Mouse (Mus musculus): Measurements from ENCODE around the gene Btbd35f13. TPM values are rescaled to one million over a fixed set of nuclear protein-coding genes. Genes with fewer than 3 reads are reported as not detected.
"Not testable (repeated sequence)": the region's sequence is repeated elsewhere in the genome, so short reads cannot be mapped to it uniquely, and the experiment has no call there.

The Btbd35f13 gene
- total RNA-seq (2021) = not detected
- long read RNA-seq, experiment 1 = 0 reads
- long read RNA-seq, experiment 2 = 0 reads

DNA sequence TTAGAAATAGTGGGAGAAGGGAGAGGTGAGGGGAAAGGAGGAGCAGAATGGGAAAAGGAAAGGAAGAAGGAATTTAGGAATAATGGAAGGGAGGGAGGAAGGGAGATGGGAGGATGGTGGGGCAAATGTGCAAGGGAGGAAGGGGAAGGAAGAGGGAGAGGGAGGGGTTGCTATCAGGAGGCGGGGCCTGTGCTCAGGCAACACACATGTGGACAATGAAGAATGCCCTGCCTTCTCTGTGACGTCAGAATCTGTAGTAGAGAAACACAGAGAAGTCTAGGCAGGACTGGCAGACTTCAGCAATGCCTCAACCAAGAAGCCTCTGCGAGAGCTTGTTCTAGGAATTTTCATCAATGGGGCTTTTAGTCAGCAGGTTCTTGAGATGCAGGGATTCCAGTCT lies at the start of gene Btbd35f13:
Gene Btbd35f13, plus strand, starts transcription at position 301 of the 400 bp plus-strand sequence.
- DNase-seq (ENCODE audit: low spot score) = not testable (repeated sequence)

DNA sequence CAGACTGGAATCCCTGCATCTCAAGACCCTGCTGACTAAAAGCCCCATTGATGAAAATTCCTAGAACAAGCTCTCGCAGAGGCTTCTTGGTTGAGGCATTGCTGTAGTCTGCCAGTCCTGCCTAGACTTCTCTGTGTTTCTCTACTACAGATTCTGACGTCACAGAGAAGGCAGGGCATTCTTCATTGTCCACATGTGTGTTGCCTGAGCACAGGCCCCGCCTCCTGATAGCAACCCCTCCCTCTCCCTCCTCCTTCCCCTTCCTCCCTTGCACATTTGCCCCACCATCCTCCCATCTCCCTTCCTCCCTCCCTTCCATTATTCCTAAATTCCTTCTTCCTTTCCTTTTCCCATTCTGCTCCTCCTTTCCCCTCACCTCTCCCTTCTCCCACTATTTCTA lies 45.3 kb downstream of the Btbd35f13 start, which contains the start of gene Btbd35f14:
Gene Btbd35f14, minus strand, starts transcription at position 101 of the 400 bp plus-strand sequence.
- not testable (repeated sequence) for DNase-seq (ENCODE audit: low spot score)

Other genes starting within 250 kb of the Btbd35f13 start
- gene Btbd35f15, start 79.9 kb upstream of the Btbd35f13 start, total RNA-seq (2021) = not detected
- gene Btbd35f14, start 45.2 kb downstream of the Btbd35f13 start, total RNA-seq (2021) = not detected